Mouse (Mus musculus) megakaryocyte-erythroid progenitor cell, adult 5-6 weeks (primary cell): ENCODE results near the gene Inpp4b. TPM values are rescaled to one million over a fixed set of nuclear protein-coding genes. Genes with fewer than 3 reads are reported as not detected.

Experiments used
- ATAC-seq: replicated peaks from 2 replicates; pipeline ENCODE4 v1.8.0; 2016; ENCODE audit warnings: mild to moderate bottlenecking, inconsistent platforms; ENCODE audit not compliant: severe bottlenecking, poor library complexity, low FRiP score, low TSS enrichment
- total RNA-seq, 2 experiments: library from RNA; stranded (forward) in 1 of 2; stranded (reverse) in 1 of 2; fragments of 200-1000, 215-1000 nt in 1 of 2; fragments of >200 nt in 1 of 2; fragmentation: Nextera tagmentation in 1 of 2; gene quantifications; 2 replicates each; pipeline ENCODE4 v1.2.3; 2014 to 2017

The Inpp4b gene
- total RNA-seq, 2 experiments from 2014 or later, result 1.2 to 4.3 TPM

- no peak for ATAC-seq
These were observed 517.4 kb downstream of the Inpp4b start for GRCm38 (mm10) chr8:81859805-81860204.

DNA sequence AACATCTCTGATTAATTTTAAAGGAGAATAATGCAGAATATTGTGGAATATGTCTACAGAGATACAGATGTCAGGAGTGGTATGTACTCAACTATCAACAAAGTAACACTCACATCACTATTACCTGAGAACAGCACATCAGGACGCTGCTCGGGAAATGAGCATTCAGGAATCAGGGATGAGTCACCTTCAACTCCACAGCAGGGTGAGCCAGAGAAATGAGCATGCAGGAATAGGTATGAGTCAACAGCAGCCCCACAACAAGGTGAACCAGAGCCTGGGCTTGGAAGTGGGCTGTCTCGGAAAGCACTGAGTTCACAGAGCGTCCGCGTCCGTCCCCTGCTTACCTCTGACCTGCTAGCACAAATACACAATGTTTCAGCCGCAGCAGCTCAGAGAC is 519.0 kb downstream of the Inpp4b start:
- ATAC-seq, result no peak

DNA sequence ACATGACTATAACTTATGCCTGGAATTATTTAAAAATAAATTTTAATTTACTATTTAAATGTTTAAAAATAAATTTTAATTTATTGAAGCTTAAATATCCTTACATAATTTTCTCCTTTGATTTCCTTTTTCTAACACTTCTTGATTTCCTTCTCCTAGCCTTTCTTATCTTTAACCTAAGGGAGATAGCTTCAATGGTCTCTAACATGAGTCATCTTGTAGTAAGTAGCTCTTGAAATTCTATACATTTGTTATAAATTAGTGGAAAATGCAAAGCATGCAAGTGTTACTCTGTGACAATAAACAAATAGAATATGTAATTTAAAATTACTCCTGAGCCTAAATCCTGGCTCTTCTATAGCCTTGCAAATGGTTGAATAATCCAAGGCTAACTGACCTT is 520.4 kb downstream of the Inpp4b start:
- ATAC-seq, result no peak

GRCm38 (mm10) chr8:81864318-81864717 is 522.0 kb downstream of the Inpp4b start:
- no peak for ATAC-seq

DNA sequence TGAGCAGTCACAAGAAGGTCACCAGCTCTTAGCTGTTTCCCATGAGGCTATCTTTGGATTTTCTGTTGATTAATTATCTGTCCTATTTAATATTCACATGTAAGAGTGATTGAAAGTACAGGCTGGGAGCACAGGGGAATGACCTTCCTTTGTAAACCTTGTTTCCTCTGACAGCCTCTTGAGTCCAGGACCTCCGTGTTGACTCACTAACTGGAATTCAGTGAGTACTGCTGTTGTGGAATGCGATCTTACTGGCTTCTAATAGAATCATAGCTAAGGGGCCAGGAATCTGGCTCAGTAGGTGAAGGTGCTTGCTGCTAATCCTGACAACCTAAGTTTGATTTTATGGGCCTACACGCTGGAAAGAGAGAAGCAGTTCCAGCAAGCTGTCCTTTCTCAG is 523.3 kb downstream of the Inpp4b start:
- ATAC-seq, result no peak

GRCm38 (mm10) chr8:81867020-81867419 is 524.7 kb downstream of the Inpp4b start:
- ATAC-seq, result no peak

DNA sequence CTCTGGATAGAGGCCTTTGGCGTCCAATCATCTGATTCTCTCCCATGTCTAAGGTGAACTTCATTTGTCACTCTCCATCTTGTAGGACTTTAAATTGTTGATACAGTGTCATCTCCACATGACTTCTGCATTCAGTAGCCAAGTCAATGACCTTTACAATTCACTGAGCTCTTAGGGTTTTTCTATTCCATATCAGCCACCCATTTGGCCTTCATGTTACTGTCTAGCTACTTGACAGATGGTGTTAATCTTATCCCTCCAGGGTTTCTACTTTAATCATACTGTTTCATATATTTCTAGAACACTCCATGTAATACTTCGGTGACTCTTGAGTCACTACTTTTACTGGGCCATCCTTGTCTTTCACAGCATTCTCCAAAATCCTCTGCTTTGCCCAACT is 528.1 kb downstream of the Inpp4b start:
- ATAC-seq, result no peak

DNA sequence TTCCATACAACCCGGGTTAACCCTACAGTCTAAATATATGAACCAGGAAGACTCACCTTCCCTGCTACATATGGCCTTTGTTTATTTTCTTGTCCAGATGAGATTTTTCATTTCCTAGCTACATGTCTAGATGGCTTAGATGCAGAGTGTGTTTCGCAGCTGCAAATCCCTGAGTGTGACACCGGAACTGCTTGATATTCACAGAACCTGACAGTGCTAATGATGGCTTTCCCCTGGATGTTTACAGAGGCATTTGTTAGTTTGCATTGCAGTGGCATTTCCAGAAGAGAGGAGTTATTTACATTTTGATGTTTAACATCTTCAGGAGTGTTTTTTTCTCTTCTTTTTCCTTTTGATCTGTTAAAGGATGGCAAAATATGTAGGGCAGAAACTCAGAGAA is 537.7 kb downstream of the Inpp4b start:
- ATAC-seq, result no peak

DNA sequence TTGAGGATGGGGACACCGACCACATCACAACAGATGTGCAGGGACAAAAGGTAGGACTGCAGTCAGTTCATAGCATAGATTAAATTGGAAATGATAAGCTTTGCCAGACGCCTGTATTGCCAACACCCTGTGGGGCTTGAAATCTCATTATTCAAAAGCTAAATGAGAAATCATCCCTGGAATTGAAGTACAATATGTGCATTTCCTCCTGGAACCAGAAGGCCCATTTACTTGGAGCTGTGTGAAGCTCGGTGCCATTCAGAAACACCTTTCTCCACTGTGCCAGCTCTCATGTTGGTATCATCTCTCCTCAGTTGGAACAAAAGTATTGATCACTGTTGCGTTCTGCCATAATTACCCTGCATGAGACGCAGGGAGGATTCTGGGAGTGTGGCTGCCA is 541.8 kb downstream of the Inpp4b start:
- ATAC-seq, result no peak

DNA sequence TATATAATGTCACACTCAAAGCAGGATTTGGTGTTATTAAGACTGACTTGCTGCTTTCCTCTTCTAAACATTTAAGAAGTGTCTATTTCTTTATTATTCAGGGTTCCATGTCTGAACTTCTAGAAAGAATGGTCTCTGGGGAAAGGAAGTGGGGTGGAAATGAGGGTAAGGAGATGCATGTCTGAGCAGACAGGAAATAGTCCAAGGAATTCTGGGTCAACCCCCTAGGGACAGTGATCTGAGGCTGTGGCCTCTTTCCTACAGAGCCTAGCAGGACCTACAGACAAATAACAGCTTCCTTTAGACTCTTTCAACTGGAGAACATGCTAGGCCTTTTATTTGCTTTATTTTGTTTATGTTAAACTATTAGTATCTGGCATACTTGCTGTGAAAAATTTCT is 546.5 kb downstream of the Inpp4b start:
- ATAC-seq, result no peak

DNA sequence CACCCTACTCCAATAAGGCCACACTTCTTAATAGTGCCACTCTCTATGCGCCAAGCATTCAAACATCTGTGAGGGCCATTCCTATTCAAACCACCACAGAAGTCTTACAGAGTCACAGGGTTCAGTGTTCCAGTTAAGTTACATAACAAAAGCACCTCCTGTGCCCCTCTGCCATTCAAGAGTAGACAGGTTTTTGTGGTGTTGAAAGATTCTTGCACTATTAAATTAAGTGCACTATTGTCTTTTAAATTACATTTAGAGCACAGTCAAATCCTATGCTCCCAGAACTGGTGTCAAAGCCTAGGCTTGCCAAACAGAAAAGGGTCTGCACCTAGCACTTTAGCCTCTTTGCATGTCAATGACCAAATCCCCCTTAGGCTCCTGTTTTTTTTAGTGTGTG is 550.9 kb downstream of the Inpp4b start:
- ATAC-seq, result no peak

GRCm38 (mm10) chr8:81946812-81947211 is 604.5 kb downstream of the Inpp4b start:
- ATAC-seq, result no peak

- ATAC-seq, result no peak
These were observed 610.7 kb downstream of the Inpp4b start for GRCm38 (mm10) chr8:81953101-81953500.

DNA sequence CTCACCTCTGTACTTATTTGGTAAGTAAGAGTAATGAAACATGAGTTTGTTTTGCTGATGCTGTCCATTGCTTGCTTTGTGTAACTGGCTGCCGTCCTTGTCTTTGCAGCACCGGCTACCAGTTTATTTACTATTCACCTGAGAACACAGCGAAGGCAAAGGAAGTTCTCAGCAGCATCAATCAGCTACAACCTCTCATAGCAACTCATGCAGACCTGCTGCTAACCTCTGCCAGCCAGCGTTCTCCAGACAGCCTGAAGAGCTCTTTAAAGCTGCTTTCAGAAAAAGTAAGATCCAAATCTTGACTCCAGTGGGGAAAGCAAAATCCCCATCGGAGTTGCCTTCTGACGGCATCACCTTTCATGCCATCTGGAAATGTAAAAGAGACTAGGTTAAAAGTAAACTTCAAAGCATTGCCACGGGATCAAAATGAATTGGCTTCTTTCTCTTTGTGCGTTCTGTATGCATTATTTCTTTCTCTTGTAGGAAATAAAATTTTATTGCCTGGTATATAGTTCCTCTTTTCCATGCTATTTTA is 642.8 kb downstream of the Inpp4b start:
- ATAC-seq, result no peak

DNA sequence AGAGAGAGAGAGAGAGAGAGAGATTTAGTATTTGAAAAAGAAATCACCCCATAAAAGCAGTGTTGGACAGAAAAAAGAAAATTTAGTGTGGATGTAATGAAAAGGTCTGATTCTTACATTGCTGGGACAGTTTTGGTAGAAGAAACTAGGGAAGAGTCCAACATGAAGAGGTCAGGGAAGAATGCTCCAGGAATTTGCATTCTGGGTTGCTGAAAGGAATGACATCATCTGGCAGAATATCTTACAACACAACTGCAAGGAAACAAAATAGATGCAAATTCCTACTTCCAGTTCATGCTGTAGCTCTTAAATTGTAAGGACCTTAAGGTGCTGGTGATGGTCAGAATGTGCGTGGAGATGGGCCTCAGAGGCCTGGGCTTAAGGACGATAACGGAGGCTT is 650.6 kb downstream of the Inpp4b start:
- ATAC-seq, result no peak

GRCm38 (mm10) chr8:81996239-81996638 is 653.9 kb downstream of the Inpp4b start:
- no peak for ATAC-seq

DNA sequence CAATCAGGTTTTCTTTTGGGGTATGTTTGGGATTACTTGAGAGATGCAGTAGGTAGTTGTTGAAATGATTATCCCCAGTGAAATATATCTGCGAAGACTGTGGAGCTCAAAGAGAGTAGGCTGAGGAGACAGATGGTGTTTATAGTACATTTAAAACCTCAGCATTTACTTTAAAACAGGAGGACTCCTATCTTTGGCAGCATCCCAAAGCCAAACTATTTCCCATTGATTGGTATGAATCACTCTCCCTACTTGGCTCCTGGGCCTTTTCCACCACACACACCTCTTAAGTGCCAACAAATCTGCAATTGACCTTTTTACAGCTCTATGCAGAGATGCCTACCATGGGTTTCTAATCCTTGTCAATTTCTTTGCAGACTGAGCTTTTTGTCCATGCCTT is 654.5 kb downstream of the Inpp4b start:
- ATAC-seq, result no peak

- no peak for ATAC-seq
These were observed 661.8 kb downstream of the Inpp4b start for GRCm38 (mm10) chr8:82004158-82004557.

DNA sequence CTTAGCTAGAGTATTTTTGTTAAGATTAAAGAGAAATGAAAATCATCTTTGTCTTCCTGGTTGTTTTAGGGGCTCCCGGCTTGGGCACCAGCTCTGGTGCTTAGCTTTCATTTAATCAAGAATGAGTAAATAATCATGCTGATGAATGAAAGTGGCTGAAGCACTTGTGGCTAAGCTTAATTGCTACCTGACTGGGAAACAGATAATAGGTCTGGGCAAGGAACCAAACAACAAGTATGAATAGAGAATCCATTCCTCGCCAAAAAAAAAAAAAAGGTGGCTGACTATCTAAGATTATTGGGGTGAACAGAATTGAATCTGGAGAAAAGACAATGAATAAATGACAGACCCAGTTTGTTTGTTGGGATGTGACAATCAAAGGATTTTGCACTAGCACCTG is 663.1 kb downstream of the Inpp4b start:
- no peak for ATAC-seq

GRCm38 (mm10) chr8:82017792-82018191 is 675.4 kb downstream of the Inpp4b start:
- no peak for ATAC-seq

- ATAC-seq, result no peak
These were observed 685.0 kb downstream of the Inpp4b start for GRCm38 (mm10) chr8:82027401-82027800.

DNA sequence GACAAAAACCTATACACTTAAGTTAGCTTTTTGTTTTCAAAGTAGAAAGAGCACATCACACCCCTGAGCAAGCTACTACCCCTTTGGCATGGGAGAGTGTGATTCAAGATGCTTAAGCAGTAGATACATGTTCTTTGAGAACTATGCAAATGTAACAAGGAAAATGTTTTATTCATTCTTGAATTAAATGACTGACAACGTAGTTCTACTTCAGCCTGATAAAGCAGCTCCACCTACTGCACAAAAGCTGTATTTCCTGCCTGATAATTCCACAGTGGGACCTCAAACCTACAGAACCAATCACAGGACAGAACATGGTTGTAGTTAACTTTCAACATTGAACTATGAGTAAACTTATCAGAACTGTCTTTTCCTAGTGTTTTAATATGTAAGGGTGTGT is 686.5 kb downstream of the Inpp4b start:
- ATAC-seq, result peak; percentile 77
